8 mouse cellular contexts compared by ENCODE assay signal in genomic region chr19:9980258-9980657, GRCm38 (mm10). TPM values are rescaled to one million over a fixed set of nuclear protein-coding genes. Genes with fewer than 3 reads are reported as not detected.
DNase-seq lines count a peak whose midpoint lies in the region; ATAC-seq lines count a peak whose summit lies in the region.

TSS of gene Fth1 (plus strand) at chr19:9980598.

- H3K36me3 ChIP-seq in kidney, embryonic 14.5 days (ENCODE audit: control insufficient read depth, insufficient read depth, low read length) = peaks cover 15% of the 10 kb centered on the region
- peaks cover 8% of the 10 kb centered on the region; the same call in 1 of the 2 replicates for H3K36me3 ChIP-seq in intestine, embryonic 15.5 days

- H3K27me3 ChIP-seq in kidney, embryonic 14.5 days (ENCODE audit: control insufficient read depth, insufficient read depth, low read length) = no peaks in the 10 kb centered on the region
- no peaks in the 10 kb centered on the region for H3K27me3 ChIP-seq in intestine, embryonic 15.5 days (replicated peaks)

- peaks cover 6% of the 10 kb centered on the region for H3K4me1 ChIP-seq in kidney, embryonic 14.5 days (ENCODE audit: control insufficient read depth, insufficient read depth, low read length)
- peaks cover 24% of the 10 kb centered on the region for H3K4me1 ChIP-seq in intestine, embryonic 15.5 days (replicated peaks)

- DNase-seq in kidney, postnatal 4 days = no peak
- no peak for DNase-seq in adrenal gland, postnatal 25 days
- DNase-seq in gastrocnemius, postnatal 14 days = no peak
- DNase-seq in B cell, adult 2 months = no peak
- no peak for DNase-seq in natural killer cell, adult 2 months (ENCODE audit: low spot score in 2 of 2)

- intact Hi-C loops in gastrocnemius, postnatal 14 days (cut with DNase I; ENCODE audit: low total_unique reads) = no loop called here

- H3K27ac ChIP-seq in kidney, embryonic 14.5 days (ENCODE audit: low read depth, low read length) = no peak within 1 kb of the TSS
- H3K27ac ChIP-seq in intestine, embryonic 15.5 days = no peak within 1 kb of the TSS

- no peak for ATAC-seq in kidney, embryonic 14.5 days (ENCODE audit: low FRiP score, low TSS enrichment)
- no peak for ATAC-seq in intestine, embryonic 15.5 days
- no peak for ATAC-seq in megakaryocyte-erythroid progenitor cell, adult 5-6 weeks (replicated peaks; ENCODE audit: low FRiP score, low TSS enrichment, poor library complexity, severe bottlenecking)

- H3K4me3 ChIP-seq in kidney, embryonic 14.5 days (ENCODE audit: low read length) = no peak within 1 kb of the TSS
- no peak within 1 kb of the TSS for H3K4me3 ChIP-seq in intestine, embryonic 15.5 days (replicated peaks)

- WGBS in kidney, embryonic 14.5 days = 95% methylated on average over 4 of the region's 4 CpGs
- WGBS in intestine, embryonic 15.5 days = 91% methylated on average over 4 of the region's 4 CpGs

- H3K9ac ChIP-seq in kidney, embryonic 14.5 days (ENCODE audit: low read depth, low read length) = no peak within 1 kb of the TSS
- no peak within 1 kb of the TSS for H3K9ac ChIP-seq in intestine, embryonic 15.5 days

- no peaks in the 10 kb centered on the region for H3K9me3 ChIP-seq in kidney, embryonic 14.5 days (ENCODE audit: control insufficient read depth, low read length)
- no peaks in the 10 kb centered on the region for H3K9me3 ChIP-seq in intestine, embryonic 15.5 days

- H3K4me2 ChIP-seq in kidney, embryonic 14.5 days (replicated peaks; ENCODE audit: low read depth, low read length) = no peak within 1 kb of the TSS
- H3K4me2 ChIP-seq in intestine, embryonic 15.5 days (replicated peaks) = no peak within 1 kb of the TSS

RNA-seq across cellular contexts. Expression of gene Fth1, which starts in this region (rescaled TPM):
- polyA plus RNA-seq in kidney, embryonic 14.5 days (2014; fragmentation: Nextera tagmentation; extraction: Ambion mirVana) = 1,412 and 1,461 TPM in 2 replicates
- 2,505 and 2,798 TPM in 2 replicates for total RNA-seq in adrenal gland, postnatal 25 days (2021)
- total RNA-seq in gastrocnemius, postnatal 14 days (2021) = 1,000 to 10,000 TPM; 2,162 to 2,185 TPM
- polyA plus RNA-seq in intestine, embryonic 15.5 days (2015; fragmentation: Nextera tagmentation; extraction: Ambion mirVana) = 1,893 and 1,941 TPM in 2 replicates
- total RNA-seq in megakaryocyte-erythroid progenitor cell, adult 5-6 weeks (2014; fragmentation: Nextera tagmentation) = 1,910 and 1,948 TPM in 2 replicates
- total RNA-seq in megakaryocyte-erythroid progenitor cell, adult 5-6 weeks (2017) = 775 and 886 TPM in 2 replicates
